Mouse (Mus musculus): Measurements from ENCODE around the gene Rrp12.
A peak's percentile ranks its signal among the peaks of the same experiment; 100 is the strongest.

Gene Rrp12

GRCm38 (mm10) chr19:41830106-41831031 is 65.6 kb downstream of the Rrp12 start:
- DNase-seq (ENCODE audit: extremely low read depth, insufficient read length, low spot score) = peak; percentile 30

- peak; percentile 87 for DNase-seq (ENCODE audit: extremely low read depth, insufficient read length, low spot score)
Observed at GRCm38 (mm10) chr19:41829381-41830105, 66.4 kb downstream of the Rrp12 start, which contains the start of gene Frat1. Gene Frat1, plus strand, starts transcription at chr19:41829970.

GRCm38 (mm10) chr19:41828941-41829340 is 67.0 kb downstream of the Rrp12 start:
- no peak for DNase-seq (ENCODE audit: extremely low read depth, insufficient read length, low spot score)

- no peak for DNase-seq (ENCODE audit: extremely low read depth, insufficient read length, low spot score)
Observed at GRCm38 (mm10) chr19:41826529-41826928, 69.4 kb downstream of the Rrp12 start.

GRCm38 (mm10) chr19:41824950-41825349 is 71.0 kb downstream of the Rrp12 start:
- DNase-seq (ENCODE audit: extremely low read depth, insufficient read length, low spot score) = no peak

GRCm38 (mm10) chr19:41822589-41822988 is 73.4 kb downstream of the Rrp12 start:
- no peak for DNase-seq (ENCODE audit: extremely low read depth, insufficient read length, low spot score)

GRCm38 (mm10) chr19:41821436-41821835 is 74.5 kb downstream of the Rrp12 start:
- DNase-seq (ENCODE audit: extremely low read depth, insufficient read length, low spot score) = no peak

GRCm38 (mm10) chr19:41818749-41819148 is 77.2 kb downstream of the Rrp12 start:
- no peak for DNase-seq (ENCODE audit: extremely low read depth, insufficient read length, low spot score)

GRCm38 (mm10) chr19:41817325-41817724 is 78.6 kb downstream of the Rrp12 start:
- DNase-seq (ENCODE audit: extremely low read depth, insufficient read length, low spot score) = no peak

- no peak for DNase-seq (ENCODE audit: extremely low read depth, insufficient read length, low spot score)
Observed at GRCm38 (mm10) chr19:41816915-41817314, 79.1 kb downstream of the Rrp12 start.

GRCm38 (mm10) chr19:41816410-41816809 is 79.6 kb downstream of the Rrp12 start:
- DNase-seq (ENCODE audit: extremely low read depth, insufficient read length, low spot score) = no peak

- no peak for DNase-seq (ENCODE audit: extremely low read depth, insufficient read length, low spot score)
Observed at GRCm38 (mm10) chr19:41813374-41813773, 82.6 kb downstream of the Rrp12 start.
